Mouse (Mus musculus) limb, embryonic 11.5 days (tissue): ENCODE measurements around the gene Tubal3. TPM values are rescaled to one million over a fixed set of nuclear protein-coding genes. Genes with fewer than 3 reads are reported as not detected.
"Not testable (repeated sequence)": the region's sequence is repeated elsewhere in the genome, so short reads cannot be mapped to it uniquely, and the experiment has no call there.

Experiments
- ATAC-seq: fragments of 200-750 bp; cut with Nextera tagmentation; 2 replicates; pipeline ENCODE4 v1.8.0; 2017; ENCODE audit warnings: low read depth; ENCODE audit not compliant: insufficient number of reproducible peaks, low FRiP score, low TSS enrichment
- DNase-seq: peaks from one replicate; pipeline ENCODE4 v3.0.0-alpha.2; 2015; ENCODE audit warnings: low spot score
- H3K27ac ChIP-seq: fragments of 300-500 bp; sonication (generic); replicated peaks from 2 replicates; pipeline ENCODE4 v1.5.1; 2014; ENCODE audit warnings: low read depth, mild to moderate bottlenecking, low read length
- H3K27me3 ChIP-seq: fragments of 300-500 bp; sonication (generic); 2 replicates; pipeline ENCODE4 v1.6.1; 2014; ENCODE audit warnings: mild to moderate bottlenecking, low read length, mixed read lengths; ENCODE audit not compliant: control insufficient read depth, insufficient read depth
- H3K36me3 ChIP-seq: fragments of 300-500 bp; sonication (generic); 2 replicates; pipeline ENCODE4 v1.6.1; 2014; ENCODE audit warnings: mild to moderate bottlenecking, low read length, moderate library complexity, mixed read lengths; ENCODE audit not compliant: control insufficient read depth, insufficient read depth
- H3K4me1 ChIP-seq: fragments of 300-500 bp; sonication (generic); 2 replicates; pipeline ENCODE4 v1.6.1; 2014; ENCODE audit warnings: low read length, mixed read lengths; ENCODE audit not compliant: control insufficient read depth, insufficient read depth
- H3K4me2 ChIP-seq: fragments of 300-500 bp; sonication (generic); 2 replicates; pipeline ENCODE4 v1.6.1; 2014; ENCODE audit warnings: low read depth, mild to moderate bottlenecking, moderate library complexity; ENCODE audit not compliant: severe bottlenecking
- H3K4me3 ChIP-seq: fragments of 300-500 bp; sonication (generic); 2 replicates; pipeline ENCODE4 v1.5.1; 2014; ENCODE audit warnings: low read depth, low read length
- H3K9ac ChIP-seq: fragments of 300-500 bp; sonication (generic); 2 replicates; pipeline ENCODE4 v1.6.1; 2014; ENCODE audit warnings: mild to moderate bottlenecking, low read length
- H3K9me3 ChIP-seq: fragments of 300-500 bp; sonication (generic); 2 replicates; pipeline ENCODE4 v1.6.1; 2016; ENCODE audit warnings: low read length; ENCODE audit not compliant: control insufficient read depth
- WGBS: fragments of 180-500 bp; shearing (Covaris S2); extraction: QIAGEN DNeasy Blood & Tissue Kit; methylation state at CpG from one replicate; pipeline ENCODE4 v1.1.7; 2014; 5-methylcytosine and 5-hydroxymethylcytosine counted together
- polyA plus RNA-seq: library from polyadenylated mRNA; unstranded; fragments of >200 nt; fragmentation: Nextera tagmentation; extraction: Ambion mirVana; gene quantifications from 2 replicates; pipeline ENCODE4 v1.2.1, GENCODE M21; 2014

The Tubal3 gene
- polyA plus RNA-seq, 1 experiment from 2014 or later = not detected

GRCm38 (mm10) chr13:3898202-3898601 is 19.9 kb upstream of the Tubal3 start:
- H3K9me3 ChIP-seq, H3K4me3 ChIP-seq, ATAC-seq: not testable (repeated sequence)

GRCm38 (mm10) chr13:3899301-3899700 is 18.8 kb upstream of the Tubal3 start:
- no peak overlapping the region for H3K9ac ChIP-seq
- H3K27ac ChIP-seq = no peak overlapping the region
- H3K36me3 ChIP-seq = no peaks in the 10 kb centered on the region
- no peak for DNase-seq
- no peaks in the 10 kb centered on the region for H3K4me1 ChIP-seq
- 91% methylated on average over 9 of the region's 9 CpGs for WGBS
- ATAC-seq = no peak
- no peak overlapping the region for H3K4me2 ChIP-seq
- H3K27me3 ChIP-seq = no peaks in the 10 kb centered on the region
- H3K4me3 ChIP-seq = no peak overlapping the region
- H3K9me3 ChIP-seq = no peaks in the 10 kb centered on the region

More at GRCm38 (mm10) chr13:3898202-3898601, 19.9 kb upstream of the Tubal3 start:
- H3K27ac ChIP-seq, H3K27me3 ChIP-seq, H3K9ac ChIP-seq, H3K36me3 ChIP-seq, H3K4me2 ChIP-seq, DNase-seq, H3K4me1 ChIP-seq: not testable (repeated sequence)
- WGBS = 96% methylated on average over 5 of the region's 5 CpGs

DNA sequence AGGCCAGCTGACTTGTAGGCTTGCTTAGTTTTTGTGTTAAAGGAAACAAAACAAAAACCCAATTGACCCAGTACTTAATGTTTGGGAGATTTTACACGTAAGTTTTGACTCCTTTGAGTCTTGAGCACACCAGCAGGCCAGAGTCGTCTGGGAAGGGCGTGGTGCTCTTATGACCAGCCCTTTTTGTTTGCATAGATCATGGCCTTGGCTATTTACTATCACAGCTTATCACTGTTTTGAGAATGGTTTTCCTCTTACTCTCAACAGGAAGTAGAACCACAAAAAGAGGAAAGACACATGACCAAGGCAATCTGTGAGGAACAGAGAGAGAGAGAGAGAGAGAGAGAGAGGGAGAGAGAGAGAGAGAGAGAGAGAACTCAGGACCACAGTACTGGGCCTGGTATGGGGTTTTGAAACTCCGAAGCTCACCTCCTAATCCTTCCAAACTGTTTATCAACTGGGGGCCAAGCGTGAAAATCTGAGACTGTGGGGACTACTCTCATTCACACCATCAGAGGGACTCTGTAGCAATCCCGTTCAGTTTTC is 10.8 kb upstream of the Tubal3 start:
- H3K4me2 ChIP-seq = no peak overlapping the region
- peaks cover 2% of the 10 kb centered on the region for H3K36me3 ChIP-seq
- ATAC-seq = no peak
- H3K27me3 ChIP-seq = no peaks in the 10 kb centered on the region
- H3K4me3 ChIP-seq = no peak overlapping the region
- no peaks in the 10 kb centered on the region for H3K4me1 ChIP-seq
- H3K9me3 ChIP-seq = no peaks in the 10 kb centered on the region; the same call in 1 of the 2 replicates
- no peak overlapping the region for H3K9ac ChIP-seq
- H3K27ac ChIP-seq = no peak overlapping the region
- DNase-seq = no peak
- whole genome bisulfite sequencing = 92% methylated on average over 6 of the region's 6 CpGs

DNA sequence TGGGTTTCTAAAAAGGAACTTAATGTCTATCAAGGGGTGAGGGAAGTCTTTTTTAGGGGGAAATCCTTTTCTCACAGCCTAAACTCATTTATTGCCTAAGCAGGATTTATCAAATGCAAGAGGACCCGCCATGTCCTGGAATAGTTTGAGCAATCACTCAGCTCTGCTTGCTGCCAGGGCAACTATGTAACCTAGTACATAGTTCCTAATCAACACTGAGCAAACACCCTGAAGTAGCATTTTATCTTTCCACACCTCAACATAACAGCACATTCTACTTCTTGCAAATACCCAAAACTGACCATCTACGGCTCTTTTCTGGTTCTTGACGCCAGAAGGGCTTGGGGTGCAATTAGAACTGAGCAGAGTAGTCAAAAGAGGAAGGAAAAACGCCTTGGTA is 9.8 kb upstream of the Tubal3 start:
- H3K36me3 ChIP-seq = peaks cover 2% of the 10 kb centered on the region
- no peak overlapping the region for H3K27ac ChIP-seq
- no peak overlapping the region for H3K9ac ChIP-seq

DNA sequence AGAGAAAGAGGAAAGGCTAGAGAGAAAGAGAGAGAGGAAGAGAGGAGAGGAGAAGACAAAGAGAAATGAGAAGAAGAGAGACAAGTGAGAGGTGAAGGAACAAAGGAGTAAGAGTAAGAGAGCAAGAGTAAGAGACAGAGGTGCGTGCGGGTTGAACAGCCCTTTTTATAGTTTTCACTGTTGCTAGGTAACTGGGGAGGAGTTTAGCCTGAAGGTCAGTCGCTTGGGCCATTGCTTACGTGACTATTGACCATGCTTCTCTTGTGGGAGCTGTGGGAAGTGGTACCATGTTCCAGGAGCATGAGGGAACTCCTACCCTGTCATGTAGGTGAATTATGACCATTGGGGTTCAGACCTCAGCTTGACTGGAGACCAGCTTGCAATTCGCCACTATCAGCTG is 7.7 kb upstream of the Tubal3 start:
- no peak overlapping the region for H3K27ac ChIP-seq
- 85% methylated on average over 5 of the region's 5 CpGs for WGBS
- H3K9ac ChIP-seq = no peak overlapping the region
- H3K9me3 ChIP-seq = no peaks in the 10 kb centered on the region; the same call in 1 of the 2 replicates
- peaks cover 3% of the 10 kb centered on the region for H3K36me3 ChIP-seq
- H3K4me3 ChIP-seq = no peak overlapping the region
- H3K4me2 ChIP-seq = no peak overlapping the region
- no peaks in the 10 kb centered on the region for H3K4me1 ChIP-seq
- DNase-seq (no peak), ATAC-seq (no peak)
- no peaks in the 10 kb centered on the region for H3K27me3 ChIP-seq

More for the DNA sequence above, 9.8 kb upstream of the Tubal3 start:
- 89% methylated on average over 4 of the region's 4 CpGs for WGBS
- H3K4me2 ChIP-seq = no peak overlapping the region
- H3K4me1 ChIP-seq = no peaks in the 10 kb centered on the region
- ATAC-seq = no peak
- H3K27me3 ChIP-seq = no peaks in the 10 kb centered on the region
- H3K9me3 ChIP-seq = no peaks in the 10 kb centered on the region; the same call in 1 of the 2 replicates
- H3K4me3 ChIP-seq = no peak overlapping the region
- no peak for DNase-seq

DNA sequence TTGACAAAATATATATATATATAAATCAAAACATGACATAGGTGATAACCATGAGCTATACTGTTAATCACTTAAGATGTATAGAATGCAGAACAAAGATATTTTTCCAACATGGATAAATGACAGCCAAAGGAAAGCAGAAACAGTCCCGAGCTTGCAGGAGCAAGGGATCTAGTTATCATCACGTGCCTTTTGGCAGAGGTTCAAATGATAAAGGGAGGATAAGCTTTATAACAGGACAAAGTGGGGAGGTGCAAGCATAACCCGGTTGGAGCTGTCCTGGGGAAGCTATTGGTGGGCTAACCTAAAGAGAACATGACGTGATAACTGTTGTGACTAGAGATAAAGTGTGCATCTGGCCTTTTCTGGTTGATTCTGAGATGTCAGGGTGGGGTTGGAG is 4.6 kb upstream of the Tubal3 start:
- Histone ChIP-seq H3K9me3 (no peaks in the 10 kb centered on the region), H3K4me2 (no peak overlapping the region), H3K36me3 (peaks cover 8% of the 10 kb centered on the region), H3K9ac (no peak overlapping the region), H3K27me3 (no peaks in the 10 kb centered on the region), H3K27ac (no peak overlapping the region), H3K4me1 (no peaks in the 10 kb centered on the region), H3K4me3 (no peak overlapping the region)
- DNase-seq (peak; percentile 7), ATAC-seq (no peak)
- WGBS = 92% methylated on average over 4 of the region's 4 CpGs

DNA sequence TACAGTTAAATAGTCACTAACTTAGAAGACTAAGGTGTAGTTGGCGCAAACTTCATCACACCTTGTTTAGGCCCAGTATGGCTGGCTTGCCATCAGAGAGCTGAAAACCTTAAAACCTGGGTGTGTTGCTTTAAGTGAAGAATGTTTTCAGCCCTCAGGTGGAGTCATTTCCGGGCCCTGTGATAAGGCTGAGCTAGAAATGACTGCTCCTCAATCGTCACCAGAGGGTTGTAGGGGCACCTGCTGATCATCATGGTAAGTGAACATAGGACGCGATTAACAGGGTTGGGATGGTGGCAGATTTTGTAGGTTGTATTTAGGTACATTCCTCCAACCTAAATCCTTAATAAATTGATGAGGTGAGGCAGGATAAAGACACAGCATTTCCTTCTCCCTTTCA is 6.4 kb downstream of the Tubal3 start:
- Histone ChIP-seq H3K9ac (no peak overlapping the region), H3K4me2 (no peak overlapping the region), H3K4me3 (no peak overlapping the region), H3K36me3 (no peaks in the 10 kb centered on the region), H3K9me3 (no peaks in the 10 kb centered on the region), H3K4me1 (no peaks in the 10 kb centered on the region), H3K27me3 (no peaks in the 10 kb centered on the region), H3K27ac (no peak overlapping the region)
- no peak for ATAC-seq
- no peak for DNase-seq
- WGBS = 81% methylated on average over 5 of the region's 5 CpGs

GRCm38 (mm10) chr13:3925632-3926031 is 7.6 kb downstream of the Tubal3 start:
- H3K4me1 ChIP-seq = no peaks in the 10 kb centered on the region
- H3K4me2 ChIP-seq = no peak overlapping the region
- no peaks in the 10 kb centered on the region for H3K27me3 ChIP-seq
- H3K4me3 ChIP-seq = no peak overlapping the region
- DNase-seq (no peak), ATAC-seq (no peak)
- H3K9me3 ChIP-seq = no peaks in the 10 kb centered on the region
- no peak overlapping the region for H3K27ac ChIP-seq
- no peaks in the 10 kb centered on the region for H3K36me3 ChIP-seq
- WGBS = 76% methylated on average over 6 of the region's 6 CpGs
- no peak overlapping the region for H3K9ac ChIP-seq

GRCm38 (mm10) chr13:3926046-3926445 is 8.0 kb downstream of the Tubal3 start:
- Histone ChIP-seq H3K4me2 (no peak overlapping the region), H3K9me3 (no peaks in the 10 kb centered on the region), H3K9ac (no peak overlapping the region), H3K27me3 (no peaks in the 10 kb centered on the region), H3K4me3 (no peak overlapping the region), H3K36me3 (no peaks in the 10 kb centered on the region), H3K4me1 (no peaks in the 10 kb centered on the region), H3K27ac (no peak overlapping the region)
- ATAC-seq (no peak), DNase-seq (no peak)
- 91% methylated on average over 6 of the region's 6 CpGs for WGBS
